Mouse (Mus musculus): ENCODE measurements around the gene Lrrc31. TPM values are rescaled to one million over a fixed set of nuclear protein-coding genes. Genes with fewer than 3 reads are reported as not detected.

The Lrrc31 gene
- polyA plus RNA-seq, 1 experiment from 2014 or later, result not detected

- Histone ChIP-seq H3K27ac (no peak overlapping the region), H3K36me3 (no peaks in the 10 kb centered on the region), H3K9me3 (no peaks in the 10 kb centered on the region), H3K4me1 (replicated peaks) (no peaks in the 10 kb centered on the region), H3K27me3 (ENCODE audit: insufficient read depth, poor library complexity, severe bottlenecking) (no peaks in the 10 kb centered on the region), H3K4me3 (no peak overlapping the region)
- DNase-seq (ENCODE audit: low spot score), result no peak
- whole genome bisulfite sequencing, result 88% methylated on average over 9 of the region's 9 CpGs
Measured at GRCm38 (mm10) chr3:30658486-30658885, 41.2 kb downstream of the Lrrc31 start.

- no peak for DNase-seq (ENCODE audit: low spot score)
- no peaks in the 10 kb centered on the region for H3K9me3 ChIP-seq
- no peak overlapping the region for H3K27ac ChIP-seq
- no peak overlapping the region for H3K4me3 ChIP-seq
- H3K36me3 ChIP-seq, result no peaks in the 10 kb centered on the region
- peaks cover under 1% of the 10 kb centered on the region; the same call in 1 of the 2 replicates for H3K4me1 ChIP-seq (replicated peaks)
- H3K27me3 ChIP-seq (ENCODE audit: insufficient read depth, poor library complexity, severe bottlenecking), result peaks cover 11% of the 10 kb centered on the region
- WGBS, result 87% methylated on average over 5 of the region's 5 CpGs
Measured at GRCm38 (mm10) chr3:30655937-30656336, 43.7 kb downstream of the Lrrc31 start.

GRCm38 (mm10) chr3:30650062-30650841, 49.4 kb downstream of the Lrrc31 start:
- Histone ChIP-seq H3K4me3 (peak overlapping the region; percentile 53), H3K36me3 (no peaks in the 10 kb centered on the region), H3K9me3 (no peaks in the 10 kb centered on the region), H3K27ac (no peak overlapping the region), H3K4me1 (replicated peaks) (peaks cover 28% of the 10 kb centered on the region), H3K27me3 (ENCODE audit: insufficient read depth, poor library complexity, severe bottlenecking) (peaks cover 42% of the 10 kb centered on the region)
- DNase-seq (ENCODE audit: low spot score), result peak; percentile 35
- under 1% methylated on average over 41 of the region's 41 CpGs for WGBS

GRCm38 (mm10) chr3:30648466-30648865, 51.2 kb downstream of the Lrrc31 start:
- DNase-seq (ENCODE audit: low spot score), result no peak
- WGBS, result 93% methylated on average over 2 of the region's 2 CpGs
- Histone ChIP-seq H3K27ac (no peak overlapping the region), H3K4me3 (no peak overlapping the region), H3K27me3 (ENCODE audit: insufficient read depth, poor library complexity, severe bottlenecking) (peaks cover 42% of the 10 kb centered on the region), H3K36me3 (no peaks in the 10 kb centered on the region), H3K4me1 (replicated peaks) (peaks cover 28% of the 10 kb centered on the region), H3K9me3 (no peaks in the 10 kb centered on the region)

- Histone ChIP-seq H3K27me3 (ENCODE audit: insufficient read depth, poor library complexity, severe bottlenecking) (peaks cover 42% of the 10 kb centered on the region), H3K4me1 (replicated peaks) (peaks cover 28% of the 10 kb centered on the region), H3K9me3 (no peaks in the 10 kb centered on the region), H3K27ac (peak within 1 kb of the TSS; percentile 72), H3K36me3 (no peaks in the 10 kb centered on the region), H3K4me3 (peak within 1 kb of the TSS; percentile 55)
- peak; percentile 83 for DNase-seq (ENCODE audit: low spot score)
- 3% methylated on average over 25 of the region's 25 CpGs for WGBS
Measured at GRCm38 (mm10) chr3:30647440-30648090, 52.1 kb downstream of the Lrrc31 start, which contains the start of gene Lrrc34. TSS of gene Lrrc34 (minus strand) at chr3:30647869.

- Histone ChIP-seq H3K4me1 (replicated peaks) (peaks cover 28% of the 10 kb centered on the region), H3K4me3 (no peak overlapping the region)
Measured at GRCm38 (mm10) chr3:30646761-30647160, 52.9 kb downstream of the Lrrc31 start.

GRCm38 (mm10) chr3:30644207-30644606, 55.4 kb downstream of the Lrrc31 start, which contains the start of gene Lrriq4:
TSS of gene Lrriq4 (plus strand) at chr3:30644507.
- no peak within 1 kb of the TSS for H3K27ac ChIP-seq
- no peak within 1 kb of the TSS for H3K4me3 ChIP-seq
- H3K4me1 ChIP-seq (replicated peaks), result peaks cover 16% of the 10 kb centered on the region
- H3K36me3 ChIP-seq, result no peaks in the 10 kb centered on the region
- no peaks in the 10 kb centered on the region for H3K9me3 ChIP-seq
- no peak for DNase-seq (ENCODE audit: low spot score)
- peaks cover 14% of the 10 kb centered on the region for H3K27me3 ChIP-seq (ENCODE audit: insufficient read depth, poor library complexity, severe bottlenecking)
- 81% methylated on average over 2 of the region's 2 CpGs for WGBS

More at GRCm38 (mm10) chr3:30646761-30647160, 52.9 kb downstream of the Lrrc31 start:
- H3K36me3 ChIP-seq, result no peaks in the 10 kb centered on the region
- H3K27ac ChIP-seq, result no peak overlapping the region
- DNase-seq (ENCODE audit: low spot score), result no peak
- WGBS, result 46% methylated on average over 8 of the region's 8 CpGs
- no peaks in the 10 kb centered on the region for H3K9me3 ChIP-seq
- peaks cover 40% of the 10 kb centered on the region for H3K27me3 ChIP-seq (ENCODE audit: insufficient read depth, poor library complexity, severe bottlenecking)

GRCm38 (mm10) chr3:30635629-30636028, 64.0 kb downstream of the Lrrc31 start:
- no peaks in the 10 kb centered on the region for H3K36me3 ChIP-seq
- no peaks in the 10 kb centered on the region for H3K9me3 ChIP-seq
- no peak for DNase-seq (ENCODE audit: low spot score)
- 84% methylated on average over 4 of the region's 4 CpGs for WGBS
- no peaks in the 10 kb centered on the region for H3K27me3 ChIP-seq (ENCODE audit: insufficient read depth, poor library complexity, severe bottlenecking)
- no peak overlapping the region for H3K4me3 ChIP-seq
- H3K27ac ChIP-seq, result no peak overlapping the region
- H3K4me1 ChIP-seq (replicated peaks), result no peaks in the 10 kb centered on the region

- DNase-seq (ENCODE audit: low spot score), result no peak
Measured at GRCm38 (mm10) chr3:30633681-30634080, 66.0 kb downstream of the Lrrc31 start.

More at GRCm38 (mm10) chr3:30633681-30634080, 66.0 kb downstream of the Lrrc31 start:
- Histone ChIP-seq H3K4me1 (replicated peaks) (no peaks in the 10 kb centered on the region), H3K9me3 (no peaks in the 10 kb centered on the region), H3K36me3 (no peaks in the 10 kb centered on the region), H3K4me3 (no peak overlapping the region), H3K27me3 (ENCODE audit: insufficient read depth, poor library complexity, severe bottlenecking) (no peaks in the 10 kb centered on the region), H3K27ac (no peak overlapping the region)
- 61% methylated on average over 3 of the region's 3 CpGs for WGBS

Other genes starting within 250 kb of the Lrrc31 start
- 25.8 and 26.7 TPM in 2 replicates for gene Mecom, start 151.8 kb downstream of the Lrrc31 start, polyA plus RNA-seq (2016; fragmentation: Nextera tagmentation; extraction: Ambion mirVana)
- gene Actrt3, start 99.9 kb downstream of the Lrrc31 start, polyA plus RNA-seq (2016; fragmentation: Nextera tagmentation; extraction: Ambion mirVana), result 0.14 TPM in 1 of 2 replicates, not detected in the other
- gene Mynn, start 97.8 kb downstream of the Lrrc31 start, polyA plus RNA-seq (2016; fragmentation: Nextera tagmentation; extraction: Ambion mirVana), result 24.3 and 28.1 TPM in 2 replicates
- gene Lrriq4, start 55.3 kb downstream of the Lrrc31 start, polyA plus RNA-seq (2016; fragmentation: Nextera tagmentation; extraction: Ambion mirVana), result not detected in 2 replicates
- 3.6 and 4.0 TPM in 2 replicates for gene Lrrc34, start 52.0 kb downstream of the Lrrc31 start, polyA plus RNA-seq (2016; fragmentation: Nextera tagmentation; extraction: Ambion mirVana)
- not detected in 2 replicates for gene Samd7, start 46.5 kb upstream of the Lrrc31 start, polyA plus RNA-seq (2016; fragmentation: Nextera tagmentation; extraction: Ambion mirVana)
- gene Sec62, start 93.0 kb upstream of the Lrrc31 start, polyA plus RNA-seq (2016; fragmentation: Nextera tagmentation; extraction: Ambion mirVana), result 40.4 and 49.0 TPM in 2 replicates
- gene Gpr160, start 156.1 kb upstream of the Lrrc31 start, polyA plus RNA-seq (2016; fragmentation: Nextera tagmentation; extraction: Ambion mirVana), result 0.69 and 0.71 TPM in 2 replicates